Mouse (Mus musculus) hindbrain, embryonic 10.5 days (tissue): ENCODE measurements at regions not wholly inside any gene's neighbourhood (a gene's known extent, or its start where the extent isn't known, plus 50 kb on each side); places are given as distances from the start of the nearest gene placed in this dataset.

Experiments
- DNase-seq: peaks from one replicate; pipeline ENCODE4 v3.0.0-alpha.2; 2017; ENCODE audit warnings: low spot score
- H3K27ac ChIP-seq: fragments of 300-500 bp; sonication (generic); 2 replicates; pipeline ENCODE4 v1.5.1; 2016; ENCODE audit warnings: mild to moderate bottlenecking, moderate library complexity
- H3K27me3 ChIP-seq: fragments of 300-500 bp; sonication (generic); 2 replicates; pipeline ENCODE4 v1.6.1; 2016; ENCODE audit warnings: mild to moderate bottlenecking; ENCODE audit not compliant: poor library complexity, insufficient read depth, severe bottlenecking
- H3K36me3 ChIP-seq: fragments of 300-500 bp; sonication (generic); 2 replicates; pipeline ENCODE4 v1.6.1; 2016; ENCODE audit warnings: mild to moderate bottlenecking, moderate library complexity
- H3K4me1 ChIP-seq: fragments of 300-500 bp; sonication (generic); replicated peaks from 2 replicates; pipeline ENCODE4 v1.6.1; 2016; ENCODE audit warnings: mild to moderate bottlenecking
- H3K4me3 ChIP-seq: fragments of 300-500 bp; sonication (generic); 2 replicates; pipeline ENCODE4 v1.5.1; 2016; ENCODE audit warnings: mild to moderate bottlenecking, moderate library complexity
- H3K9me3 ChIP-seq: fragments of 300-500 bp; sonication (generic); 2 replicates; pipeline ENCODE4 v1.6.1; 2016; ENCODE audit warnings: mild to moderate bottlenecking, moderate library complexity
- WGBS: fragments of 180-500 bp; shearing (Covaris S2); methylation state at CpG from one replicate; pipeline ENCODE4 v1.1.7; 2016; 5-methylcytosine and 5-hydroxymethylcytosine counted together

DNA sequence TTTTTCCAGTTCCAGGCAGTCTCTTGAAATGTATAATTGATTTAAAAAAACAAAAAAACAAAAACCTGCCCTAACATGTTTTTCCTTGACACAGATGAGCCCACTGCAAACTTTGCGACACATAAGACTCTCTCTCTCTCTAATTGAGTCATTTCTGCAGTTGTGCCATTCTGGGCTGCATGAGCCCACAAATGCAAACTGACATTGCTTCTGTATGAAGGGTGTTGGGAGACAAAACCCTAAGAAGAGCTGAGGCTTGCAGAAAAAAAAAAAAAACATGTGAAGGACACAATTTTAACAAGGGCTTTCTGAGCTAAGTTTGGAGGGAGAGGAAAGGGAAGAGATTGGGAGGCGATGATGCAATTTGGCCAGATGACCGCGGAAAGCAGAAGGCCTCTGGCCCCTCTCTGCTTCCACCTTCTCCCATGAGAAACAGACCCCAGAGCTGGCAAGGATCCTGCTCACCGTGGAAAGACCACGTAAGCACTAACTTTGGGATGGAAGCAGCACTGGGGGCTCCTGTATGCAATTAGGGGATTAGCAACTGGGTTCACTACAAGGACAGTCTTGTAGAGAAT is 125.6 kb downstream of the Maf start:
- Histone ChIP-seq H3K9me3 (no peaks in the 10 kb centered on the region), H3K27me3 (no peaks in the 10 kb centered on the region), H3K4me1 (no peaks in the 10 kb centered on the region), H3K27ac (no peak overlapping the region), H3K4me3 (no peak overlapping the region), H3K36me3 (no peaks in the 10 kb centered on the region)
- WGBS, result 92% methylated on average over 6 of the region's 6 CpGs
- no peak for DNase-seq

DNA sequence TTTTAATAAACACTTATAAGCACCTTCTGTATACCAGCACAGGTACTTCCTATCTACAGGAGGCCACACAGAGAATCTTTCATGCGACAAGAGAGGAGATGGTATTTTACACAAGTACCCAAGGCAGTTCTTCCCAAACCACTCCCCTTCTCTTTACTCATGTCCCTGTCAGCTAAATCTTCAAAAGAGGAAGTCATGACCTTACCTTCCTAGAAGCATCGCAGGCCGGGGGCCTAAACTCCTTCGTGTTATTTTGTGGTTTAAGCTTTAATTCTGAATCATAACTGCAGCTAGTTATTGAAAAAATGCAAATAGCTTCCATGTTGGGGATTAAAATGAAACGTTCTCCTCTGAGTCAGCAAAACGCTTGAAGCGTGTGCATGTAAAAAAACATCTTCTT is 139.2 kb downstream of the Maf start:
- no peak for DNase-seq
- Histone ChIP-seq H3K27me3 (no peaks in the 10 kb centered on the region), H3K4me3 (no peak overlapping the region), H3K36me3 (no peaks in the 10 kb centered on the region), H3K9me3 (no peaks in the 10 kb centered on the region), H3K4me1 (no peaks in the 10 kb centered on the region), H3K27ac (no peak overlapping the region)
- 89% methylated on average over 7 of the region's 7 CpGs for WGBS

DNA sequence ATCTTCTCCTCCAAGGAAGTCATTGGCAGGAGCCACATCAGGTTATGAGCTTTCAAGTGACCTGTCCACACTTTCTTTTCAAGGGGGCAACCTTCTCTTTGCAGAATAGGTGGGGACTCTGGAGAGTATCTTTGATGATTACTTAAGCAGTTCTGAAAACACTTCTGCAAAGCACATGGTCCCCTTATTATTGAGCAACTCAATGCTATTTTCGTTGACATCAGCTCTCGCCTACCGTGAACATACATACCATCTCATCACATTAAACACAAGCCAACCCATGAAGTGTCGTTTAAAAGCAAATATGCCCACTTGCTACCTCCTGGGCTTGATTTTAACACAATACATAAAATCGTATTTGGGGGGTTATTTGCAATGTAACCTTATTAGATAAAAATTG is 141.8 kb downstream of the Maf start:
- WGBS, result 91% methylated on average over 5 of the region's 5 CpGs
- Histone ChIP-seq H3K27ac (no peak overlapping the region), H3K27me3 (no peaks in the 10 kb centered on the region)

DNA sequence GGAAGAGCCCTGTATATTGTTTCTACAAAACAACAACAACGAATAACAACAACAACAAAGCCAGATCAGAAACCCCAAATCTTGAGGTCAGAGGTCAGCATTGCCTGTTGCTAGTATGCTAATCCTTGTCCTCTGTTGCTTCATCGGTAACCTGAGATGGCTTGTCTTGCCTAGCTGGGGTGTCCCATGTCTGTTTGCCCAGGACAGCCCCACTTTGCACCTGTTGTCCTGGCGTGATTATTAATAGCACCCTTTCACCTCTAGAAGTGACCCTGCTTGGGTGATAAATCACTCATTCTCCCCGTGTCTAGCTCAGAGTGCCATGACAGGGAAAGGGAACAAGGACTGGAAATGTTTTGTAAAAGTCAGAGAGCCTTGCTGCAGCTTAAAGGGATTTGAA is 145.2 kb downstream of the Maf start:
- peak; percentile 15 for DNase-seq
- peaks cover 6% of the 10 kb centered on the region; the same call in 1 of the 2 replicates for H3K4me1 ChIP-seq
- no peak overlapping the region for H3K4me3 ChIP-seq
- 29% methylated on average over 4 of the region's 4 CpGs for WGBS
- H3K27ac ChIP-seq, result no peak overlapping the region
- no peaks in the 10 kb centered on the region for H3K9me3 ChIP-seq
- H3K36me3 ChIP-seq, result no peaks in the 10 kb centered on the region
- no peaks in the 10 kb centered on the region for H3K27me3 ChIP-seq

More for the DNA sequence above, 141.8 kb downstream of the Maf start:
- no peaks in the 10 kb centered on the region for H3K36me3 ChIP-seq
- peaks cover 6% of the 10 kb centered on the region; the same call in 1 of the 2 replicates for H3K4me1 ChIP-seq
- no peak overlapping the region for H3K4me3 ChIP-seq
- no peak for DNase-seq
- no peaks in the 10 kb centered on the region for H3K9me3 ChIP-seq

DNA sequence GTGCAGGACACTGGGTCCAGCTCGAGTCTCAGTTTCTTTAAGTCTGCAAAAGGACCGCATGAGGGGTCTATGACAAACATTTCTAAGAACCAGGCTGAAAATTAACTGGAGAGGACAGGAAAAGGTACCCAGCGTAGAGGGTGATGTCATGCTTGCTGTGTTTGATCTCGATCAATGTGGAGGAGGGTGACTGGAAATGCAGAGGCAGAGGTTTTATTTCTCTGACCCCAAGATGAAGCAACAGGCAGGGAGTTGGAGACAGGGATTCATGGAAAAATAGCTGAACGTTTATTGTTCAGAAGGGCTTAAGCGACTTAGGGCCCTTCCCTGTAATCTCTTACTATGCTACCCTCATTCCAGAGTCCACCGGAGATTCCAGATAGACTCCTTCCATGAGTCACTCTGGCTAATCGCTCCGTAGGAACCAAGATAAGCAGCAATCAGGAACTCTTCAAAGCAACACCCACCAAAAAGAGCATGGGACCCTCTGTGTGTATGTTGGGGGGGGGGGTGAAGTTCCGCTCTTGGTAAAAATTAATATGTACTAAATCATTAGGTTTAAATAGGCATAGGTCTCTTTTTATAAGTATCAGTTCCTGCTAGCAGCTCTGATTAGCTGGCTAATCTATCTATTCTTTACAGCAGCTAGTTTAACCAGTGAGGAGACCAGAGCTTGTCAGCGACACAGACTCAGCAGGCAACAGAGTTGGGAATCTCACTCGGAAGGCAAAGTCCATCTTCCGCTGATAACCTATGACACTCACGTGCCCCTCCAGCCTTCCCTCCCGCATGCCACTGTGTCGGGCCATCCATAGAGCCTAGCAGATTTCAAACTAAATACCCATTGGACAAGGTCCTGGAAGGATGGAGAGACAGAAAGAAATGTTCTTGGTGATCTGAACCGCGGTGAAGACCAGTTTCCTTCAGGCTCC is 146.3 kb downstream of the Maf start:
- H3K27ac ChIP-seq, result no peak overlapping the region
- DNase-seq, result no peak
- no peaks in the 10 kb centered on the region for H3K36me3 ChIP-seq
- no peak overlapping the region for H3K4me3 ChIP-seq
- no peaks in the 10 kb centered on the region for H3K27me3 ChIP-seq
- H3K4me1 ChIP-seq, result peaks cover 6% of the 10 kb centered on the region; the same call in 1 of the 2 replicates
- 78% methylated on average over 18 of the region's 18 CpGs for WGBS
- no peaks in the 10 kb centered on the region for H3K9me3 ChIP-seq

DNA sequence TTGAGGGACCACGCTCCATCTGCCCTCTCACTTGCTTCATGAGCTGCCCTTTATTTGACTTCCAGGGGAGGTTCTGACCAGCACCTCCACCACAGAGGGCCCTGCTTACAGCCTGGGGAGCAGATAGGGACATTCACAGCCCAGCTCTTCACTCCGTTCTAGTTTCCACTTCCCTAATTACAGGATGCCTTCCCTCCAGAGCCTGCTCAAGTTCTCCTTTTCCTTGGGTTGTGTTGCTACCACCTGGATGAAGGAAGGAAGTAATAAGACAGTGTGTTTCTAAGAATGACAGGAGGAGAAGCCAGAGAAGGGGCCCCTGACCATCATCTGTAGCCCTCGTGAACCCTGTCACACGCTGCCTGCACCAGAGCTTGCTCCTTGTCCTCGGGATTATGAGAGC is 152.1 kb downstream of the Maf start:
- Histone ChIP-seq H3K27me3 (no peaks in the 10 kb centered on the region), H3K4me3 (no peak overlapping the region), H3K36me3 (no peaks in the 10 kb centered on the region), H3K27ac (no peak overlapping the region), H3K9me3 (no peaks in the 10 kb centered on the region), H3K4me1 (no peaks in the 10 kb centered on the region)
- 83% methylated on average over 5 of the region's 5 CpGs for WGBS
- DNase-seq, result no peak

DNA sequence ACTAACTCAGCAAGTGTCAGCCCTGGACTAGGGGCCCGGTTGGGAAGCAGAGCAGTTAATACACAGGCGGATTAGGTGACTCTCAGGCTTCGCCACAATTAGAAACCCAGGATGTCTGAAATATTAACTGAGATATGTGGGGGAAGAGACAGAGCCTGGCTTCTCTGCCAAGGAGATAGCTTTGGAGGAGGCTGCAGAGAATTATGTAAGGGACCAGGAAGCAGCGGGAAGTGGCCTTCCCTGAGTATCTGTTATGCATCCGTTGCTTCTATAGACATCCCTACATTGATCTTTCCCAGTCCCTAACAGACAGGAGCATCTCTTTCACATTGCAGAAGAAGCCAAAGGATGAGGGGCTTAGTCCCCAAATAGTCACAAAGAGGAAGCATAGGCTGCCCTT is 153.4 kb downstream of the Maf start:
- DNase-seq, result no peak
- H3K27ac ChIP-seq, result no peak overlapping the region
- WGBS, result 91% methylated on average over 5 of the region's 5 CpGs

DNA sequence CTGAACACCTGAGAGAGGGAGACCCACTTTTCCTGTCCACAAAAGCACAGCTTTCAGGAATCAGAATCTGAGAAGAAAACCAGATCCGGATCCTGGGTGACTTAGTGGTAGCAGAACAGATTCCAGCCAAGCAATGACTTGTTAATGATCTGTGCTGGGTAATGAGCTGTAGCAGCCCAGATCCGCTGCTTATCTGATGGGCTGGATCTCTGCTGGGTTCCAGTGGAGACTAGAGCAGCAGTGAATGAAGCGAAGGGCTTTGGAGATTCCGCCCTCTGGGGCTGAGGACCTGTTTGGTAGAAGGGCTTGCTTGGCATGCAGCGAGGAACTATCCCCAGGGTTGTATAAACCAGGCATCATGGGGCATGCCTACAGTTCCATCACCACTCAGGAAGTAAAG is 156.3 kb downstream of the Maf start:
- no peaks in the 10 kb centered on the region for H3K36me3 ChIP-seq
- no peak for DNase-seq
- no peaks in the 10 kb centered on the region for H3K27me3 ChIP-seq
- no peak overlapping the region for H3K27ac ChIP-seq
- H3K4me3 ChIP-seq, result no peak overlapping the region
- no peaks in the 10 kb centered on the region for H3K4me1 ChIP-seq
- no peaks in the 10 kb centered on the region for H3K9me3 ChIP-seq
- 79% methylated on average over 5 of the region's 5 CpGs for WGBS

More for the DNA sequence above, 153.4 kb downstream of the Maf start:
- H3K36me3 ChIP-seq, result no peaks in the 10 kb centered on the region
- H3K27me3 ChIP-seq, result no peaks in the 10 kb centered on the region
- no peak overlapping the region for H3K4me3 ChIP-seq
- no peaks in the 10 kb centered on the region for H3K4me1 ChIP-seq
- H3K9me3 ChIP-seq, result no peaks in the 10 kb centered on the region

DNA sequence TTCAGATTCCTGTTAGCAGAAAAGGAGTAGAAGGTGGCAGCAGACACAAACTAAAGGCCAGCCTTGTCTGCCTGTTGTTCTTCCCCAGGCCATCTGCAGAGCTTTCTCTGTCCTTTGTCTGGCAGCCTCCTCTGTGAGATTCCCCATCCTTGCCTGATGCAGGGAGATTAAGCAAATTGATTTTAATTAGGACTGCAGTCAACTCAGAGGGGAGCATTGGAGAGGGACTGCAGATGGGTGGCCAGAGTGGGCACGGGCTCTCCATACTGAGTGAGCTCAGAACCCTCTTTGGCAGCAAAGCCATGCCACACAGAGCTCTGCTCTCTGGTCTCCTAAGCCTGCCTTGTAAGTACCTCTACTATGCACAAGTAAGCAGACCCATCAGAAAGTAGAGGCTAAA is 158.5 kb downstream of the Maf start:
- Histone ChIP-seq H3K27ac (peak overlapping the region; percentile 3; the same call in 1 of the 2 replicates), H3K4me3 (no peak overlapping the region), H3K27me3 (no peaks in the 10 kb centered on the region), H3K4me1 (no peaks in the 10 kb centered on the region), H3K9me3 (no peaks in the 10 kb centered on the region), H3K36me3 (no peaks in the 10 kb centered on the region)
- no peak for DNase-seq
- 63% methylated on average over 1 of the region's 1 CpGs for WGBS

DNA sequence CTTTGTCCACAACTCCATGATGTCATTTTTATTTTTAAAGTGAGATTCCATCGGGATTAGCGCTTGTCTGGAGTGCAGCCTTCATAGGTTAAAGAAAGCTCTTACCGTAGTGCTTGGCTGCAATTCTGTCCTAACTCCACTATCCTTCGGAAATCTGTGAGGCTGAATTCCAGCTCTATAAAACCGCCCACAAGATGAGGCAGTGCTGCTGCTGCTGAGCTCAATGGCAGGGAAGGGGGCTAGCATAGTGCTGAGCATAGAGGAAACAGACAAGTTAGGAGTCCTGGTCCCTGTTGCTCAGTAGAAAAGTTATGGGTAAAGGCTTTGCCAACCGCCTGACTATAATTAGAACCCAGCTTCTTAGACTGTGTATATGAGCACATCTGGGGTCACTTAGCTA is 163.5 kb downstream of the Maf start:
- whole genome bisulfite sequencing, result 80% methylated on average over 6 of the region's 6 CpGs
- no peak overlapping the region for H3K4me3 ChIP-seq
- no peaks in the 10 kb centered on the region for H3K36me3 ChIP-seq
- H3K9me3 ChIP-seq, result no peaks in the 10 kb centered on the region
- H3K27ac ChIP-seq, result no peak overlapping the region
- no peak for DNase-seq
- no peaks in the 10 kb centered on the region for H3K27me3 ChIP-seq
- H3K4me1 ChIP-seq, result peaks cover 8% of the 10 kb centered on the region

DNA sequence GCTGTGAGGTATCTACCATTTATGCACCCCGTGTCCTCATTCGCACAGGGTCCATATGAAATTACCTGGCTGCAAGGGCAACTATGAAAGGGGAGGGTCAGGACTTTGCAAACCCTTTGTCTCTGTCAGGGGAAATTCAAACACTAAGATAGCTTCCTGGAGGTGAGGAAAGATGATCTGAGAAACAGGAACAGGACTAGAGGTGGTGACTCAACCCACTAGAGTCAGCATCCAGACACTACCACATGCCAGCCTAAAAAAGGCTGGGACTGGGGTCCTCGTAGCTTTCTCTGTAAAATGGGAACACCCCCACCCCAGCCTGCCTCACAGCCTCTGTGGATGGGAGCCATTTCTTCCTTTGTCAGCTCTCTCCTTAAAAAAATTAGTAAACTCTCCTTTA is 164.7 kb downstream of the Maf start:
- WGBS, result 93% methylated on average over 3 of the region's 3 CpGs
- DNase-seq, result no peak
- H3K36me3 ChIP-seq, result no peaks in the 10 kb centered on the region
- H3K27ac ChIP-seq, result no peak overlapping the region
- H3K4me3 ChIP-seq, result no peak overlapping the region
- no peaks in the 10 kb centered on the region for H3K27me3 ChIP-seq
- H3K4me1 ChIP-seq, result peaks cover 15% of the 10 kb centered on the region
- H3K9me3 ChIP-seq, result no peaks in the 10 kb centered on the region

DNA sequence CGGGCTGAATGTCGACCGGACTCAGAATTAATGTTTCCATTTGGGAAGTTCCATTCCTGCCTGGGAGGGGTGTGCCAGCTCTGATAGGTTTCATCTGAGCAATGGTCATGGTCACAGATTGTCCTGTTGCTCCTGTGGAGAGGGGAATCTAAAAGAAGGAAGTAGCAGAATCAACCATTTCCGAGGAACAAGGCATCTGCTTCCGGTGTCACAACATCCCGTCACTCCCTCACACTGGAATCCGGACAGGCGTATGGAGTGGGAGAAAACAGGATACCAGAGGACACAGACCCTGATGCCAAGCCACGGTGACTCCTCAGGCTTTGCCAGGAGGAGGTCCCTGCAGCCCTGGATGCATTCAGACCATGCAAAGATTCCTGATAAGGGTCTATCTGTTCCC is 168.0 kb downstream of the Maf start:
- 79% methylated on average over 9 of the region's 9 CpGs for WGBS
- Histone ChIP-seq H3K4me3 (no peak overlapping the region), H3K36me3 (no peaks in the 10 kb centered on the region), H3K27ac (peak overlapping the region; percentile 23; the same call in 1 of the 2 replicates), H3K4me1 (peaks cover 25% of the 10 kb centered on the region), H3K27me3 (no peaks in the 10 kb centered on the region), H3K9me3 (no peaks in the 10 kb centered on the region)
- no peak for DNase-seq

DNA sequence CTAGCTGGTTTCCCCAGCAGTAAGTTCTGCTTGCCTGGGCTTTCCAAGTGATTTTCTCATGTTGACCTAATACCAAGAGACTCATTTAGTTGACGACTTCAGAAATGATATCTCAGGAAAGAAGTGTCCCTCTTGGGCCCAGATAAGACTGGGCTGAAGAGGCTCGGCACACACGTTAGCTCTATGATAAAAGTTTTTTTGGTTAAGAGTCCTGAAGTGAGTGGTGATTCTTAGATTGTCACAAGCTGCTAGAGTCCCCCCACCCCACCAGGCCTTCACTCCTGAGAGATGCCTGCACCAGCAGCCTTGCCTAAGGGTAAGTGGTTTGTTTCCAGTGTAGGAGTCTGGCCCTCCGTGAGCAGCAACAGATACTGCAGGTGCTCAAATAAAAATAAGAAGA is 169.4 kb downstream of the Maf start:
- Histone ChIP-seq H3K4me3 (no peak overlapping the region), H3K9me3 (no peaks in the 10 kb centered on the region), H3K27me3 (no peaks in the 10 kb centered on the region), H3K27ac (no peak overlapping the region), H3K36me3 (no peaks in the 10 kb centered on the region), H3K4me1 (peaks cover 31% of the 10 kb centered on the region)
- no peak for DNase-seq
- WGBS, result 88% methylated on average over 4 of the region's 4 CpGs
